Mouse (Mus musculus) megakaryocyte, embryonic 14.5 days (primary cell): ENCODE measurements around the gene Xrcc5.

Experiments used
- FLI1 ChIP-seq: IDR thresholded peaks from 2 replicates; pipeline ENCODE4 v1.6.1; 2012; ENCODE audit warnings: low read length, inconsistent platforms, mixed read lengths
- GATA1 ChIP-seq: IDR thresholded peaks from 3 replicates; pipeline ENCODE4 v1.6.1; 2012; ENCODE audit warnings: mixed read lengths, low read length, inconsistent platforms, borderline replicate concordance

GRCm38 (mm10) chr1:72282604-72283003 is 24.6 kb upstream of the Xrcc5 start:
- TF ChIP-seq GATA1 (no peak), FLI1 (no peak)
